Mouse (Mus musculus) stomach, postnatal 0 days (tissue): ENCODE results near the gene Inca1. TPM values are rescaled to one million over a fixed set of nuclear protein-coding genes. Genes with fewer than 3 reads are reported as not detected.

ENCODE experiments used
- ATAC-seq: fragments of 200-750 bp; cut with Nextera tagmentation; 2 replicates; pipeline ENCODE4 v1.8.0; 2017; ENCODE audit not compliant: low FRiP score, low TSS enrichment
- DNase-seq: peaks from one replicate; pipeline ENCODE4 v3.0.0-alpha.2; 2016; ENCODE audit warnings: low spot score
- H3K27ac ChIP-seq: fragments of 300-500 bp; sonication (generic); replicated peaks from 2 replicates; pipeline ENCODE4 v1.5.1; 2014; ENCODE audit warnings: mild to moderate bottlenecking, control low read depth
- H3K27me3 ChIP-seq: fragments of 300-500 bp; sonication (generic); 2 replicates; pipeline ENCODE4 v1.6.1; 2014; ENCODE audit warnings: low read length; ENCODE audit not compliant: control insufficient read depth, insufficient read depth
- H3K36me3 ChIP-seq: fragments of 300-500 bp; sonication (generic); 2 replicates; pipeline ENCODE4 v1.6.1; 2014; ENCODE audit warnings: low read length, mixed read lengths; ENCODE audit not compliant: control insufficient read depth, insufficient read depth
- H3K4me1 ChIP-seq: fragments of 300-500 bp; sonication (generic); replicated peaks from 2 replicates; pipeline ENCODE4 v1.6.1; 2014; ENCODE audit warnings: antibody characterized with exemption; ENCODE audit not compliant: control insufficient read depth, insufficient read depth
- H3K4me2 ChIP-seq: fragments of 300-500 bp; sonication (generic); replicated peaks from 2 replicates; pipeline ENCODE4 v1.6.1; 2014; ENCODE audit warnings: low read depth, mild to moderate bottlenecking, control low read depth, moderate library complexity
- H3K4me3 ChIP-seq: fragments of 300-500 bp; sonication (generic); 2 replicates; pipeline ENCODE4 v1.5.1; 2014; ENCODE audit warnings: low read depth, low read length, control low read depth
- H3K9ac ChIP-seq: fragments of 300-500 bp; sonication (generic); 2 replicates; pipeline ENCODE4 v1.6.1; 2014; ENCODE audit warnings: mild to moderate bottlenecking, low read length, control low read depth, mixed read lengths
- H3K9me3 ChIP-seq: fragments of 300-500 bp; sonication (generic); 2 replicates; pipeline ENCODE4 v1.6.1; 2016; ENCODE audit warnings: low read length; ENCODE audit not compliant: control insufficient read depth
- CTCF ChIP-seq: IDR thresholded peaks from 2 replicates; pipeline ENCODE4 v1.5.1; 2016; ENCODE audit warnings: antibody characterized with exemption, low read depth, mild to moderate bottlenecking, moderate library complexity
- EP300 ChIP-seq: optimal IDR thresholded peaks from 2 replicates; pipeline ENCODE3; 2016; ENCODE audit warnings: antibody characterized with exemption
- WGBS: fragments of 180-500 bp; shearing (Covaris S2); extraction: QIAGEN DNeasy Blood & Tissue Kit; methylation state at CpG from one replicate; pipeline ENCODE4 v1.1.7; 2014; 5-methylcytosine and 5-hydroxymethylcytosine counted together
- polyA plus RNA-seq: library from polyadenylated mRNA; unstranded; fragments of >200 nt; fragmentation: Nextera tagmentation; extraction: Ambion mirVana; gene quantifications from 2 replicates; pipeline ENCODE4 v1.2.1, GENCODE M21; 2015

Gene Inca1
- polyA plus RNA-seq, 1 experiment from 2014 or later: 1.6 TPM

DNA sequence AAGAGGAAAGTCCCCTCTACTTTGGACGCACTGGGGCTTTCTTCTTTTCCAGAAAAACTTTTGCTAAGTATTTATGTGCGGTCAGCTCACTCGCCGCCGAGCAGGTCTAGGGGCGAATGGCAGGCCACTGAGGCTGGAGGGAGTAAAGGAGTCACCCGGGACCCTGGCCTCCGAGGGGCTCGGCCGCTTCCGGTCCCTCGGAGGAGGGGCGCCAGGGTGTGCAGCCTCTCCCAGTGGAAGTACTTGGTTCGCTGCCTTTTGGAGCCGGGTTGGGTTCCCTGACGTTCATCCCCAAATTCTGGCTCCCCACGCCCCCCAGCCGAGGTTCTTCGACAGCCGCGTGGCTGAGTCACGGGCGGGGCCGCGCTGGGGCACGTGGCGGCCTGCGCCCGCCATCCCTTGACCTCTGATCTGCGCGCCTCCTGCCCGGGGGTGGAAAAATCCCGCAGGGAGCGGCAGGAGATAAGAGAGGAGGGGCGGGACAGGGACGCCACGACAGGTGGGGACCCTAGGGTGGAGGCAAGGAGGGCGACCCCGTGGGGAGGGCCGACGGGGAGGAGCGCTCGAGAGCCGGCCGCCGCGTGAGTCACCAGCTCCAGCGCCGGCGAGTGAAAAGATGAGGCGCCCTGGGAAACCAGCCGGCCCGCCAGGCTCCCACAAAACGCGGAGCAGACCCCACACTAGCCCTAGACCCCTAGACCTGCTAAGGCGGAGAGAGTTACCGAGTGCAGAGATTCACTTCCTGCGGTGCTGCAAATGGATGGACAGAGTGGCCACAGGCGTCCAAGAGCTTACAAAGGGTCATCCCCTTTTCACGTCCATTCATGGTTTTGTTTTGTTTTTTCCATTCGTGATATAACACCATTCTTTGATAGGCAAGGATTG, 44.1 kb downstream of the Inca1 start:
- TF ChIP-seq CTCF (0 out of 2 replicates have a peak, but pooled peaks have one; percentile 4), EP300 (no peak)
- H3K9me3 ChIP-seq: no peaks in the 10 kb centered on the region
- peak; percentile 79 for DNase-seq
- no peaks in the 10 kb centered on the region for H3K27me3 ChIP-seq
- peak overlapping the region; percentile 100 for H3K27ac ChIP-seq
- peak overlapping the region; percentile 100 for H3K4me3 ChIP-seq
- under 1% methylated on average over 60 of the region's 61 CpGs for WGBS
- peak; percentile 17 for ATAC-seq
- peaks cover 3% of the 10 kb centered on the region; the same call in 1 of the 2 replicates for H3K36me3 ChIP-seq
- H3K9ac ChIP-seq: peak overlapping the region; percentile 67
- H3K4me1 ChIP-seq: peaks cover 5% of the 10 kb centered on the region; the same call in 1 of the 2 replicates
- peak overlapping the region; percentile 90 for H3K4me2 ChIP-seq

DNA sequence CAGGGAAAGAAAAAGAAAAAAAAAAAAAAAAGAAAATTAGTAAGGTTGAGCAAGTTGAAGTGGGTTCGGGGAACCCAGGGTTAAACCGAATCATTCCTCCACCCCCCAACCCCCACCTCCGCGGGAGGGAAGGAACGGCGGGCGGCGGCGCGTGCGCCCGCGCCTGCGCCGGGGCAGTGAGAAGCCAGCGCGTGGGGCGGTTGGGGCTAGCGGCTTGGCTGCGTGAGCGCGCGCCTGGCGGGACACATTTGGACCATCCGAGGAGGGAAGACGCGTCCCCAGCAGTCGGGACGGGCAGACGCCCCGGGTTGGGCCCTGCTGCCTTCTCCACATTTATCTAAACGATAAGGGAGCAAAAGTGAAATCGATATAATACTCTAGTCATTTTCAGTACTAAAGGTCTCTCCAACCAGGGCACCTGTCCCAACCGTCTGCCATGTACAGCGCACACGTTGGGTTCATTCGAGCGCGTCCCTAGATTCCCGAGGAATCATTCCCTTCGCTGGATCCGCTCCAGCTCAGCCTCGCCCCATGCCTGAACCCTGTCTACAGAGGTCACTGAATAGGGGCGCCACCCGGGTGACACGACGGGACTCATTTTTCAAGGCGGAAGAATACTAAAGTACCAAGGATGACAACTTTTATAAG, 44.9 kb downstream of the Inca1 start:
- Histone ChIP-seq H3K9ac (peak overlapping the region; percentile 67), H3K36me3 (peaks cover 5% of the 10 kb centered on the region; the same call in 1 of the 2 replicates), H3K4me3 (peak overlapping the region; percentile 100), H3K27me3 (no peaks in the 10 kb centered on the region), H3K4me2 (peak overlapping the region; percentile 90), H3K27ac (peak overlapping the region; percentile 100), H3K4me1 (peaks cover 5% of the 10 kb centered on the region; the same call in 1 of the 2 replicates), H3K9me3 (no peaks in the 10 kb centered on the region)
- under 1% methylated on average over 47 of the region's 48 CpGs for WGBS
- DNase-seq (peak; percentile 88), ATAC-seq (peak; percentile 43)
- no peak for TF ChIP-seq EP300
- TF ChIP-seq CTCF: no peak

GRCm38 (mm10) chr11:70654198-70654922, 45.6 kb downstream of the Inca1 start, which contains the start of gene Pfn1:
TSS of gene Pfn1 (minus strand) at chr11:70654644.
- Histone ChIP-seq H3K4me1 (peaks cover 5% of the 10 kb centered on the region; the same call in 1 of the 2 replicates), H3K36me3 (peaks cover 10% of the 10 kb centered on the region), H3K27ac (peak within 1 kb of the TSS; percentile 100), H3K4me2 (peak within 1 kb of the TSS; percentile 90), H3K27me3 (no peaks in the 10 kb centered on the region), H3K4me3 (peak within 1 kb of the TSS; percentile 100), H3K9me3 (no peaks in the 10 kb centered on the region), H3K9ac (peak within 1 kb of the TSS; percentile 99)
- no peak for TF ChIP-seq EP300
- no peak; the same call in 1 of the 2 replicates for TF ChIP-seq CTCF
- WGBS: under 1% methylated on average over 44 of the region's 61 CpGs
- ATAC-seq (peak; percentile 53), DNase-seq (peak; percentile 90)

DNA sequence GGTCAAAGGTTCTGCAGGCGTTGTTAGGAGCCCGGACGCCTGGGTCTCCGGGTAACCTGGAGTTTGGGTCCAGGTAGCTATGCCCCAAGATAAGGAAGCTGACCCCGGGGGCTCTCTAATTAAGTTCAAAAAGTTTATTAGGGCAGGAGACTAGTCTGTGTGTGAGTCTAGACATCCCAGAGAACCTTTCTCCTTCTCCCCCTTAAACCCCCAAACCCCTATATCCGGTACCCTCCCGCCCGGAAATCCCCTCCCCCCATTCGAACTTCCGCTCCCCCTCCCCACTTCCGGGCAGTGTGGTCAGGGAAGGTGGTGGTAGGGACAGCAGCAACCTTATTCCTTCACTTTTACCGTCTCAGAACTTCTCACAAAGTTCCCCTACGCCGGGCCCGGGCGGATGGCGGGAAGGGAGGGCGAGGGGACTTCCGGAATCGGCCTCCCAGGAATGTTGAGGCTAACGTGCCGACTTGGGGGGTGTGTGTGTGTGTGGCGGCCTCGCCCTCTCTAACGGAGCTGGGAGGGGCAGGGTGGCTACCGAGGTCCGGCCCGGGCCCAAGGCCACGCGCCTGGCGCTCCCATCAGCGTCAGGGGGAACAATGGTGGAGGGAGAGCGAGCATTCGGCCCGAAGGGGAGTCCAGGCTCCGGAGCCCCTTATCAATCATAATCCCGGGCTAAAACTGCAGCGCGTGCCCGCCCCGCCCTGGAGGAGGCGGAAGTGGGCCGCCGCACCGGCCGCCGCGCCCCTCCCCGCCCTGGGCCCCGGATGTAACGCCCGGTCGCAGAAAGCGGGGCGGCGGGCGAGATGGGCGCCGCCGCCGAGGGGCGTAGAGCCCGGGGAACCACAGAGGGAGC, 46.4 kb downstream of the Inca1 start:
- H3K36me3 ChIP-seq: peaks cover 14% of the 10 kb centered on the region
- peak overlapping the region; percentile 99 for H3K9ac ChIP-seq
- peak overlapping the region; percentile 100 for H3K4me3 ChIP-seq
- WGBS: under 1% methylated on average over 45 of the region's 63 CpGs
- H3K27me3 ChIP-seq: no peaks in the 10 kb centered on the region
- ATAC-seq: peak; percentile 51
- DNase-seq: peak; percentile 83
- peaks cover 5% of the 10 kb centered on the region; the same call in 1 of the 2 replicates for H3K4me1 ChIP-seq
- peak overlapping the region; percentile 100 for H3K27ac ChIP-seq
- peak; percentile 21 for TF ChIP-seq EP300
- TF ChIP-seq CTCF: no peak; the same call in 1 of the 2 replicates
- no peaks in the 10 kb centered on the region for H3K9me3 ChIP-seq
- H3K4me2 ChIP-seq: peak overlapping the region; percentile 90
